Mouse (Mus musculus): ENCODE data around the gene Gm9507.
"Not testable (repeated sequence)": the region's sequence is repeated elsewhere in the genome, so short reads cannot be mapped to it uniquely, and the experiment has no call there.

The Gm9507 gene

GRCm38 (mm10) chr10:77811743-77812142, at the start of gene Gm9507:
Gm9507 (minus strand) TSS chr10:77811843.
- DNase-seq (ENCODE audit: low spot score in 2 of 2) = no peak

- no peak for DNase-seq (ENCODE audit: low spot score in 2 of 2)
Observed at GRCm38 (mm10) chr10:77852559-77852958, 40.9 kb upstream of the Gm9507 start, which contains the start of gene Gm10318. Gm10318 (plus strand) TSS chr10:77852859.

- DNase-seq (ENCODE audit: low spot score in 2 of 2) = no peak
Observed at GRCm38 (mm10) chr10:77847538-77847937, 35.9 kb upstream of the Gm9507 start.

GRCm38 (mm10) chr10:77846961-77847360, 35.3 kb upstream of the Gm9507 start:
- DNase-seq (ENCODE audit: low spot score in 2 of 2) = no peak

- DNase-seq (ENCODE audit: low spot score in 2 of 2) = no peak
Observed at GRCm38 (mm10) chr10:77846503-77846902, 34.9 kb upstream of the Gm9507 start, which contains the start of gene Gm36176. Gm36176 (plus strand) TSS chr10:77846803.

GRCm38 (mm10) chr10:77839006-77839405, 27.4 kb upstream of the Gm9507 start:
- DNase-seq (ENCODE audit: low spot score in 2 of 2) = no peak

- DNase-seq (ENCODE audit: low spot score in 2 of 2) = no peak
Observed at GRCm38 (mm10) chr10:77835647-77836046, 24.0 kb upstream of the Gm9507 start, which contains the start of gene Krtap10-10. Krtap10-10 (plus strand) TSS chr10:77835947.

GRCm38 (mm10) chr10:77826951-77827350, 15.3 kb upstream of the Gm9507 start, which contains the start of gene Krtap10-4:
Krtap10-4 (minus strand) TSS chr10:77827095.
- no peak for DNase-seq (ENCODE audit: low spot score in 2 of 2)

GRCm38 (mm10) chr10:77819203-77819602, 7.6 kb upstream of the Gm9507 start:
- DNase-seq (ENCODE audit: low spot score in 2 of 2) = no peak

GRCm38 (mm10) chr10:77818523-77818922, 6.9 kb upstream of the Gm9507 start:
- DNase-seq (ENCODE audit: low spot score in 2 of 2) = no peak

- DNase-seq (ENCODE audit: low spot score in 2 of 2) = no peak
Observed at GRCm38 (mm10) chr10:77815514-77815913, 3.9 kb upstream of the Gm9507 start.

GRCm38 (mm10) chr10:77814382-77814781, 2.7 kb upstream of the Gm9507 start, which contains the start of gene Gm2696:
Gm2696 (plus strand) TSS chr10:77814682.
- no peak for DNase-seq (ENCODE audit: low spot score in 2 of 2)

GRCm38 (mm10) chr10:77804095-77804494, 7.5 kb downstream of the Gm9507 start:
- DNase-seq (ENCODE audit: low spot score in 2 of 2) = no peak

GRCm38 (mm10) chr10:77798921-77799508, 12.6 kb downstream of the Gm9507 start, which contains the start of gene Gm19668:
Gm19668 (minus strand) TSS chr10:77799133.
- DNase-seq (ENCODE audit: low spot score in 2 of 2) = no peak

GRCm38 (mm10) chr10:77798164-77798920, 13.3 kb downstream of the Gm9507 start:
- DNase-seq (ENCODE audit: low spot score in 2 of 2) = not testable (repeated sequence)

- DNase-seq (ENCODE audit: low spot score in 2 of 2) = no peak
Observed at GRCm38 (mm10) chr10:77797677-77798076, 14.0 kb downstream of the Gm9507 start.

- DNase-seq (ENCODE audit: low spot score in 2 of 2) = no peak
Observed at GRCm38 (mm10) chr10:77794976-77795375, 16.7 kb downstream of the Gm9507 start, which contains the start of gene Gm9639. Gm9639 (minus strand) TSS chr10:77795076.

GRCm38 (mm10) chr10:77788621-77789020, 23.0 kb downstream of the Gm9507 start:
- DNase-seq (ENCODE audit: low spot score in 2 of 2) = no peak

GRCm38 (mm10) chr10:77787876-77788275, 23.8 kb downstream of the Gm9507 start, which contains the start of gene Gm7137:
Gm7137 (minus strand) TSS chr10:77788200.
- DNase-seq (ENCODE audit: low spot score in 2 of 2) = not testable (repeated sequence)

GRCm38 (mm10) chr10:77783396-77783795, 28.2 kb downstream of the Gm9507 start:
- not testable (repeated sequence) for DNase-seq (ENCODE audit: low spot score in 2 of 2)

- not testable (repeated sequence) for DNase-seq (ENCODE audit: low spot score in 2 of 2)
Observed at GRCm38 (mm10) chr10:77782442-77782841, 29.2 kb downstream of the Gm9507 start, which contains the start of gene Gm3250. Gm3250 (minus strand) TSS chr10:77782542.

- not testable (repeated sequence) for DNase-seq (ENCODE audit: low spot score in 2 of 2)
Observed at GRCm38 (mm10) chr10:77776844-77777243, 34.8 kb downstream of the Gm9507 start, which contains the start of gene Gm7138. Gm7138 (minus strand) TSS chr10:77776944.

All from urinary bladder, postnatal 36 days (tissue).